Mouse (Mus musculus) heart, embryonic 16.5 days (tissue): ENCODE measurements around the gene Tuba8. TPM values are rescaled to one million over a fixed set of nuclear protein-coding genes. Genes with fewer than 3 reads are reported as not detected.

Experiments used
- ATAC-seq: fragments of 200-750 bp; cut with Nextera tagmentation; replicated peaks from 2 replicates; pipeline ENCODE4 v1.8.0; 2017; ENCODE audit warnings: moderate number of reproducible peaks; ENCODE audit not compliant: insufficient read depth, low FRiP score; ENCODE audit errors: extremely low read depth
- H3K27ac ChIP-seq: fragments of 300-500 bp; sonication (generic); 2 replicates; pipeline ENCODE4 v1.5.1; 2014; ENCODE audit warnings: mild to moderate bottlenecking, low read length, control low read depth, moderate library complexity
- H3K27me3 ChIP-seq: fragments of 300-500 bp; sonication (generic); 2 replicates; pipeline ENCODE4 v1.6.1; 2014; ENCODE audit warnings: low read length, mixed read lengths; ENCODE audit not compliant: control insufficient read depth, insufficient read depth
- H3K36me3 ChIP-seq: fragments of 300-500 bp; sonication (generic); 2 replicates; pipeline ENCODE4 v1.6.1; 2014; ENCODE audit not compliant: control insufficient read depth, insufficient read depth
- H3K4me1 ChIP-seq: fragments of 300-500 bp; sonication (generic); 2 replicates; pipeline ENCODE4 v1.6.1; 2014; ENCODE audit warnings: low read length, mixed read lengths; ENCODE audit not compliant: control insufficient read depth, insufficient read depth
- H3K4me2 ChIP-seq: fragments of 300-500 bp; sonication (generic); 2 replicates; pipeline ENCODE4 v1.6.1; 2014; ENCODE audit warnings: low read depth, mild to moderate bottlenecking, control low read depth, low read length
- H3K4me3 ChIP-seq: fragments of 300-500 bp; sonication (generic); 2 replicates; pipeline ENCODE4 v1.5.1; 2014; ENCODE audit warnings: mild to moderate bottlenecking, control low read depth, low read length
- H3K9ac ChIP-seq: fragments of 300-500 bp; sonication (generic); 2 replicates; pipeline ENCODE4 v1.6.1; 2014; ENCODE audit warnings: low read length, control low read depth
- H3K9me3 ChIP-seq: fragments of 300-500 bp; sonication (generic); replicated peaks from 2 replicates; pipeline ENCODE4 v1.6.1; 2016; ENCODE audit warnings: low read length; ENCODE audit not compliant: control insufficient read depth
- WGBS: fragments of 180-500 bp; shearing (Covaris S2); extraction: QIAGEN DNeasy Blood & Tissue Kit; methylation state at CpG from one replicate; pipeline ENCODE4 v1.1.7; 2014; 5-methylcytosine and 5-hydroxymethylcytosine counted together
- polyA plus RNA-seq: library from polyadenylated mRNA; unstranded; fragments of >200 nt; fragmentation: Nextera tagmentation; extraction: Ambion mirVana; gene quantifications from 2 replicates; pipeline ENCODE4 v1.2.1, GENCODE M21; 2015

Gene Tuba8
- polyA plus RNA-seq, 1 experiment from 2014 or later: 1.2 TPM

- ATAC-seq: no peak
- Histone ChIP-seq H3K36me3 (no peaks in the 10 kb centered on the region), H3K4me1 (peaks cover 14% of the 10 kb centered on the region), H3K9ac (no peak overlapping the region), H3K4me2 (peak overlapping the region; percentile 93), H3K27me3 (peaks cover 13% of the 10 kb centered on the region; the same call in 1 of the 2 replicates), H3K9me3 (peaks cover 4% of the 10 kb centered on the region; the same call in 1 of the 2 replicates), H3K27ac (no peak overlapping the region), H3K4me3 (peak overlapping the region; percentile 60)
- 12% methylated on average over 5 of the region's 5 CpGs for WGBS
Observed at GRCm38 (mm10) chr6:121211743-121212142, 1.2 kb downstream of the Tuba8 start.

GRCm38 (mm10) chr6:121212988-121213387 is 2.5 kb downstream of the Tuba8 start:
- H3K4me3 ChIP-seq: no peak overlapping the region
- H3K9me3 ChIP-seq: peaks cover 2% of the 10 kb centered on the region; the same call in 1 of the 2 replicates
- no peak for ATAC-seq
- WGBS: 57% methylated on average over 4 of the region's 4 CpGs
- H3K4me2 ChIP-seq: no peak overlapping the region
- no peak overlapping the region for H3K9ac ChIP-seq
- H3K36me3 ChIP-seq: no peaks in the 10 kb centered on the region
- H3K27ac ChIP-seq: no peak overlapping the region
- H3K27me3 ChIP-seq: peaks cover 13% of the 10 kb centered on the region; the same call in 1 of the 2 replicates
- peaks cover 14% of the 10 kb centered on the region for H3K4me1 ChIP-seq

GRCm38 (mm10) chr6:121214221-121214620 is 3.7 kb downstream of the Tuba8 start:
- no peaks in the 10 kb centered on the region for H3K9me3 ChIP-seq
- H3K27me3 ChIP-seq: peaks cover 13% of the 10 kb centered on the region; the same call in 1 of the 2 replicates
- H3K27ac ChIP-seq: no peak overlapping the region
- 71% methylated on average over 5 of the region's 5 CpGs for WGBS
- H3K36me3 ChIP-seq: no peaks in the 10 kb centered on the region
- peaks cover 17% of the 10 kb centered on the region for H3K4me1 ChIP-seq
- H3K9ac ChIP-seq: no peak overlapping the region
- no peak overlapping the region for H3K4me2 ChIP-seq
- ATAC-seq: no peak
- H3K4me3 ChIP-seq: no peak overlapping the region

GRCm38 (mm10) chr6:121214667-121215330 is 4.3 kb downstream of the Tuba8 start:
- H3K4me2 ChIP-seq: no peak overlapping the region
- no peak overlapping the region for H3K9ac ChIP-seq
- no peak for ATAC-seq
- WGBS: 68% methylated on average over 8 of the region's 8 CpGs
- no peak overlapping the region for H3K27ac ChIP-seq
- H3K9me3 ChIP-seq: no peaks in the 10 kb centered on the region
- no peak overlapping the region for H3K4me3 ChIP-seq
- peaks cover 20% of the 10 kb centered on the region for H3K4me1 ChIP-seq
- H3K36me3 ChIP-seq: no peaks in the 10 kb centered on the region
- peaks cover 10% of the 10 kb centered on the region; the same call in 1 of the 2 replicates for H3K27me3 ChIP-seq

- no peak overlapping the region for H3K4me2 ChIP-seq
- no peaks in the 10 kb centered on the region for H3K36me3 ChIP-seq
- no peak overlapping the region for H3K9ac ChIP-seq
- H3K27ac ChIP-seq: no peak overlapping the region
- no peak overlapping the region for H3K4me3 ChIP-seq
- H3K4me1 ChIP-seq: peaks cover 17% of the 10 kb centered on the region
- H3K9me3 ChIP-seq: no peaks in the 10 kb centered on the region
- WGBS: 62% methylated on average over 5 of the region's 5 CpGs
- peaks cover 6% of the 10 kb centered on the region; the same call in 1 of the 2 replicates for H3K27me3 ChIP-seq
- no peak for ATAC-seq
Observed at GRCm38 (mm10) chr6:121215336-121215735, 4.8 kb downstream of the Tuba8 start.

- H3K36me3 ChIP-seq: no peaks in the 10 kb centered on the region
- no peak for ATAC-seq
- no peak overlapping the region for H3K27ac ChIP-seq
- H3K9me3 ChIP-seq: no peaks in the 10 kb centered on the region
- H3K27me3 ChIP-seq: peaks cover 3% of the 10 kb centered on the region; the same call in 1 of the 2 replicates
- H3K4me1 ChIP-seq: peaks cover 15% of the 10 kb centered on the region
- no peak overlapping the region for H3K4me3 ChIP-seq
- H3K4me2 ChIP-seq: no peak overlapping the region
- 71% methylated on average over 6 of the region's 6 CpGs for WGBS
- H3K9ac ChIP-seq: no peak overlapping the region
Observed at GRCm38 (mm10) chr6:121215896-121216295, 5.4 kb downstream of the Tuba8 start.

GRCm38 (mm10) chr6:121216589-121217255 is 6.2 kb downstream of the Tuba8 start:
- H3K9me3 ChIP-seq: no peaks in the 10 kb centered on the region
- H3K36me3 ChIP-seq: no peaks in the 10 kb centered on the region
- WGBS: 75% methylated on average over 5 of the region's 5 CpGs
- peaks cover 9% of the 10 kb centered on the region for H3K4me1 ChIP-seq
- H3K4me2 ChIP-seq: no peak overlapping the region
- H3K9ac ChIP-seq: no peak overlapping the region
- H3K27ac ChIP-seq: no peak overlapping the region
- ATAC-seq: no peak
- H3K4me3 ChIP-seq: no peak overlapping the region
- H3K27me3 ChIP-seq: no peaks in the 10 kb centered on the region; the same call in 1 of the 2 replicates

- Histone ChIP-seq H3K4me2 (no peak overlapping the region), H3K4me1 (peaks cover 6% of the 10 kb centered on the region), H3K9ac (no peak overlapping the region), H3K36me3 (no peaks in the 10 kb centered on the region), H3K27me3 (no peaks in the 10 kb centered on the region), H3K27ac (no peak overlapping the region), H3K9me3 (no peaks in the 10 kb centered on the region), H3K4me3 (no peak overlapping the region)
- WGBS: 79% methylated on average over 7 of the region's 7 CpGs
- no peak for ATAC-seq
Observed at GRCm38 (mm10) chr6:121218002-121218401, 7.5 kb downstream of the Tuba8 start.

GRCm38 (mm10) chr6:121219406-121219805 is 8.9 kb downstream of the Tuba8 start:
- Histone ChIP-seq H3K4me3 (no peak overlapping the region), H3K27me3 (no peaks in the 10 kb centered on the region), H3K36me3 (no peaks in the 10 kb centered on the region), H3K27ac (no peak overlapping the region), H3K4me2 (no peak overlapping the region), H3K9me3 (no peaks in the 10 kb centered on the region), H3K4me1 (peaks cover 6% of the 10 kb centered on the region), H3K9ac (no peak overlapping the region)
- ATAC-seq: peak; percentile 47
- 58% methylated on average over 4 of the region's 4 CpGs for WGBS
